Mouse (Mus musculus) left cerebral cortex, postnatal 14 days (tissue): Measurements from ENCODE around the gene Adgrl3. TPM values are rescaled to one million over a fixed set of nuclear protein-coding genes. Genes with fewer than 3 reads are reported as not detected.

Source experiments
- DNase-seq, 2 experiments: peaks; one replicate each; pipeline ENCODE4 v3.0.0; 2021 to 2022; ENCODE audit warnings: low spot score in 2 of 2, mixed read lengths in 1 of 2
- intact Hi-C: fragments of 180-260 bp; cut with DNase I; formaldehyde crosslinking; loops from one replicate; pipeline ENCODE4 v1.15.1; 2025
- total RNA-seq, 2 experiments: library from RNA; stranded (reverse); gene quantifications; 2 replicates each; pipeline ENCODE4 v1.2.3; 2021

Adgrl3 gene
- total RNA-seq, 2 experiments from 2014 or later, result 208 to 211 TPM

GRCm38 (mm10) chr5:81593396-81593995, 573.6 kb downstream of the Adgrl3 start:
- no peak for DNase-seq
- intact Hi-C loops, result no loop called here

- no peak for DNase-seq
- intact Hi-C loops, result no loop called here
These were observed 578.1 kb downstream of the Adgrl3 start for GRCm38 (mm10) chr5:81598041-81598440.

GRCm38 (mm10) chr5:81602889-81603288, 583.0 kb downstream of the Adgrl3 start:
- no peak for DNase-seq
- intact Hi-C loops, result no loop called here

- no peak for DNase-seq
- intact Hi-C loops, result no loop called here
These were observed 585.7 kb downstream of the Adgrl3 start for GRCm38 (mm10) chr5:81605646-81606045.

GRCm38 (mm10) chr5:81610223-81610622, 590.3 kb downstream of the Adgrl3 start:
- intact Hi-C loops, result no loop called here

GRCm38 (mm10) chr5:81614674-81615073, 594.7 kb downstream of the Adgrl3 start:
- no peak for DNase-seq
- intact Hi-C loops, result no loop called here

More at GRCm38 (mm10) chr5:81610223-81610622, 590.3 kb downstream of the Adgrl3 start:
- no peak for DNase-seq

GRCm38 (mm10) chr5:81621106-81621505, 601.2 kb downstream of the Adgrl3 start:
- intact Hi-C loops, result no loop called here

GRCm38 (mm10) chr5:81621715-81622114, 601.8 kb downstream of the Adgrl3 start:
- DNase-seq, result no peak
- intact Hi-C loops, result no loop called here

More at GRCm38 (mm10) chr5:81621106-81621505, 601.2 kb downstream of the Adgrl3 start:
- DNase-seq, result no peak

- intact Hi-C loops, result no loop called here
- DNase-seq, result no peak
These were observed 603.9 kb downstream of the Adgrl3 start for GRCm38 (mm10) chr5:81623846-81624245.

GRCm38 (mm10) chr5:81636169-81636568, 616.2 kb downstream of the Adgrl3 start:
- intact Hi-C loops, result no loop called here
- no peak for DNase-seq

- intact Hi-C loops, result no loop called here
- DNase-seq, result no peak
These were observed 618.5 kb downstream of the Adgrl3 start for GRCm38 (mm10) chr5:81638422-81638821.

GRCm38 (mm10) chr5:81640118-81640517, 620.2 kb downstream of the Adgrl3 start:
- DNase-seq, result peak in 1 of 2 experiments; percentile 13

GRCm38 (mm10) chr5:81645557-81645956, 625.6 kb downstream of the Adgrl3 start:
- intact Hi-C loops, result no loop called here
- no peak for DNase-seq

More at GRCm38 (mm10) chr5:81640118-81640517, 620.2 kb downstream of the Adgrl3 start:
- intact Hi-C loops, result no loop called here

GRCm38 (mm10) chr5:81653941-81654340, 634.0 kb downstream of the Adgrl3 start:
- no peak for DNase-seq
- intact Hi-C loops, result no loop called here

GRCm38 (mm10) chr5:81661611-81662390, 641.9 kb downstream of the Adgrl3 start:
- intact Hi-C loops, result no loop called here

GRCm38 (mm10) chr5:81671025-81671424, 651.1 kb downstream of the Adgrl3 start:
- no peak for DNase-seq
- intact Hi-C loops, result no loop called here

More at GRCm38 (mm10) chr5:81661611-81662390, 641.9 kb downstream of the Adgrl3 start:
- DNase-seq, result no peak

- intact Hi-C loops, result no loop called here
These were observed 654.5 kb downstream of the Adgrl3 start for GRCm38 (mm10) chr5:81674275-81674974.

GRCm38 (mm10) chr5:81674975-81675371, 655.0 kb downstream of the Adgrl3 start:
- intact Hi-C loops, result no loop called here
- no peak for DNase-seq

More at GRCm38 (mm10) chr5:81674275-81674974, 654.5 kb downstream of the Adgrl3 start:
- no peak for DNase-seq

GRCm38 (mm10) chr5:81676896-81677295, 657.0 kb downstream of the Adgrl3 start:
- intact Hi-C loops, result no loop called here
- no peak for DNase-seq

GRCm38 (mm10) chr5:81686206-81686605, 666.3 kb downstream of the Adgrl3 start:
- DNase-seq, result no peak
- intact Hi-C loops, result no loop called here
